Mouse (Mus musculus): Measurements from ENCODE around the gene Larp6. TPM values are rescaled to one million over a fixed set of nuclear protein-coding genes. Genes with fewer than 3 reads are reported as not detected.

Larp6 gene
- polyA plus RNA-seq, 1 experiment from 2014 or later: 21.9 TPM

- Histone ChIP-seq H3K4me3 (no peak overlapping the region), H3K27me3 (replicated peaks) (no peaks in the 10 kb centered on the region), H3K27ac (no peak overlapping the region), H3K36me3 (replicated peaks) (peaks cover under 1% of the 10 kb centered on the region; the same call in 1 of the 2 replicates), H3K9me3 (no peaks in the 10 kb centered on the region), H3K9ac (no peak overlapping the region), H3K4me2 (no peak overlapping the region), H3K4me1 (peaks cover 11% of the 10 kb centered on the region)
- WGBS: 87% methylated on average over 3 of the region's 3 CpGs
- ATAC-seq (replicated peaks): no peak
Measured at GRCm38 (mm10) chr9:60719687-60720086, 6.9 kb downstream of the Larp6 start.

DNA sequence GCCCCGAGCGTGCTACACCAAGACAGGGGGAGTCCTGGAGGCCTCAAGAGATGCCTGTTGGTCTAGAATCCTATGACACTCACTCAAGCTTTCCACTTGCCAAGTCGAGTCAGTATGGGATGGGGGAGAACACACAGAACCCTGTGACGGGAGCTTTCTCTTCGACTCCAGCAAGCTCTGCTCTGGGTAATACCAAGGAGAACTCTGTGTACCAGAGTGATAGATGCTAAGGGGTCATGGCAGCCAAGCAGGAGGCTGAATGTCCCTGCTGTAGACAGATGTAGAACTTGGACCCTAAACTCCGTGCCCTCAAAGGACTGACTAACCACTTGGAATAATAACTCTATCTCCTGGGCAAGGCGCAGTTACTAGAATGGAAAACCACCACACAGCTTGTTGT is 12.2 kb downstream of the Larp6 start:
- WGBS: 90% methylated on average over 7 of the region's 7 CpGs
- no peak overlapping the region for H3K4me2 ChIP-seq
- no peak overlapping the region for H3K27ac ChIP-seq
- no peak overlapping the region for H3K9ac ChIP-seq
- H3K4me1 ChIP-seq: no peaks in the 10 kb centered on the region
- no peak for ATAC-seq (replicated peaks)
- no peak overlapping the region for H3K4me3 ChIP-seq
- peaks cover 13% of the 10 kb centered on the region for H3K36me3 ChIP-seq (replicated peaks)
- no peaks in the 10 kb centered on the region for H3K27me3 ChIP-seq (replicated peaks)
- no peaks in the 10 kb centered on the region for H3K9me3 ChIP-seq

- 0 out of 2 replicates have a peak, but pooled peaks cover 2% of the 10 kb centered on the region for H3K9me3 ChIP-seq
- H3K36me3 ChIP-seq (replicated peaks): peaks cover 12% of the 10 kb centered on the region; the same call in 1 of the 2 replicates
- H3K27ac ChIP-seq: no peak overlapping the region
- H3K4me3 ChIP-seq: no peak overlapping the region
- ATAC-seq (replicated peaks): no peak
- no peak overlapping the region for H3K4me2 ChIP-seq
- no peaks in the 10 kb centered on the region for H3K4me1 ChIP-seq
- WGBS: 97% methylated on average over 2 of the region's 2 CpGs
- H3K9ac ChIP-seq: no peak overlapping the region
- H3K27me3 ChIP-seq (replicated peaks): no peaks in the 10 kb centered on the region
Measured at GRCm38 (mm10) chr9:60734321-60734720, 21.5 kb downstream of the Larp6 start.

DNA sequence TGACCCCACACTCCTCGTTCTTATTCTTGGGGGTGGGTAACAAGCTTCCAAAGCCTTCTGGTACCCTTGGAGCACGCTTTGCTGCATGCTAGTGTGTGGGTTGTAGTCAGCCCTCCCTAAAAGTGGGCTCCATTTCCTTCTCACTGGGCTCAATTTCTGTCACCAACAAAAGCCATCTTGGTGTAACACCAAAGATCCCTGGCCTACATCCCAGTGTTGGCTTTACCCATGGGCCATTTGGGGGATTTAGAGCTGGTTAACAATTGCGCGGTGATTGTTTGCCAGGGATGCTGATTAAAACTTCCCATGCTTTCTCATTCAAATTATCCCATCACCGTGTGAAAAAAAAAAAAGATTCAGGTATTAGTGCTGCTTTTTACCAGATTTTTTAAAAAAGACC is 26.3 kb downstream of the Larp6 start:
- ATAC-seq (replicated peaks): no peak
- H3K4me2 ChIP-seq: no peak overlapping the region
- WGBS: 82% methylated on average over 5 of the region's 5 CpGs
- no peak overlapping the region for H3K4me3 ChIP-seq
- H3K9me3 ChIP-seq: 0 out of 2 replicates have a peak, but pooled peaks cover 2% of the 10 kb centered on the region
- no peaks in the 10 kb centered on the region for H3K4me1 ChIP-seq
- H3K27me3 ChIP-seq (replicated peaks): no peaks in the 10 kb centered on the region
- H3K36me3 ChIP-seq (replicated peaks): peaks cover 12% of the 10 kb centered on the region; the same call in 1 of the 2 replicates
- no peak overlapping the region for H3K27ac ChIP-seq
- H3K9ac ChIP-seq: no peak overlapping the region

- H3K4me1 ChIP-seq: no peaks in the 10 kb centered on the region
- H3K36me3 ChIP-seq (replicated peaks): peaks cover 12% of the 10 kb centered on the region; the same call in 1 of the 2 replicates
- no peak overlapping the region for H3K9ac ChIP-seq
- no peak for ATAC-seq (replicated peaks)
- H3K4me2 ChIP-seq: no peak overlapping the region
- no peaks in the 10 kb centered on the region for H3K27me3 ChIP-seq (replicated peaks)
- no peak overlapping the region for H3K27ac ChIP-seq
- 80% methylated on average over 10 of the region's 10 CpGs for WGBS
- no peak overlapping the region for H3K4me3 ChIP-seq
- H3K9me3 ChIP-seq: 0 out of 2 replicates have a peak, but pooled peaks cover 2% of the 10 kb centered on the region
Measured at GRCm38 (mm10) chr9:60741436-60741835, 28.6 kb downstream of the Larp6 start.

DNA sequence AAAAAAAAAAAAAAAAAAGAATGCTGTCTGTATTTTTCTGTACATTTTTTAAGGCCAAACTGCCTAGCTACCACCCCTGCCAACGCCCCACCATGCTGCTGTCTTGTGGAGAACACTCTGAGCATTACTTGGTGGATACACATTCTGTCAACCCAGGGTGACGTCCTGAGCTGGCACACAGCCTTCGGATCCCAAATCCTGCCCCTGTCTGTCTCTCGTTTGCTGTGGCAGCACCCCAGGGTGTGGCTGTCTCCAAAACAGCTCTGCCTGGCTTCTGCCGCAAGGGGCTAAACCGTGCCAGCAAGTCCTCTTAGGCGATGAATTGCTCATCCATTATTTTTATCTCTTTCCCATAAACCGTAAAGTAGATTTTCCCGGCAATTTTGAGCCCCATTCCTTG is 29.7 kb downstream of the Larp6 start:
- Histone ChIP-seq H3K9me3 (0 out of 2 replicates have a peak, but pooled peaks cover under 1% of the 10 kb centered on the region), H3K4me2 (no peak overlapping the region), H3K4me1 (no peaks in the 10 kb centered on the region), H3K36me3 (replicated peaks) (peaks cover 5% of the 10 kb centered on the region; the same call in 1 of the 2 replicates), H3K9ac (no peak overlapping the region), H3K27me3 (replicated peaks) (no peaks in the 10 kb centered on the region), H3K4me3 (no peak overlapping the region), H3K27ac (no peak overlapping the region)
- ATAC-seq (replicated peaks): no peak
- WGBS: 78% methylated on average over 9 of the region's 9 CpGs

DNA sequence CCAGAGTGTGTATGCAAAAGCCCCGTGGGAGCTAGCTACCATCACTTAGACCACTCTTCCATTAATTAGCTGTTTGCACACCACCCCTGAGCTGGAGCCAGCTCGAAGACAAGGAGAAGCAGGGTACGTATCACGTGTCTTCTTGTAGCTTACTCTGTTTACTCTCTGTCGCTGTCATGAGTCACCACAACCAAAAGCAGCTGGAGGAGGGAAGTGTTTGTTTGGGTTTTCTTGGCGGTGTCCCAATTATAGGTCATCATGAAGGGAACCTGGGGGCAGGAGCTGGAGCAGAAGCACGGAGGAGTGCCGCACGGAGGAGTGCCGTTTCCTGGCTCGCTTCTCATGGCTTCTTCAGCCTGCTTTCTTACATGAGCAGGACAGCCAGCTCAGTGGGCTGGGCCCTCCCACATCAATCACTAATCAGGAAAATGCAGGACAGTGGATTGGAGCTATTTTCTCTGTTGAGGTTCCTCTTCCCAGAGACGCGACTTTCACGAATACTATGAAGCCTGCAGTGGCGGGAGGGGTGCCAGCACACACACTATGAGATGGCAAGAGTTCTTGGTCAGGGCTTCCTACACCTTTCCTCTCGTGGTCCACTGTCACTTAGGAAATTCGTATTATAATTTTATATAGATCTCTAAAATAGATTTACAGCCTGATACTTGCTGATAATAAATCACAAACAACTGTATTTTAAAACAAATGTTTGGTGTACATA is 30.6 kb downstream of the Larp6 start:
- Histone ChIP-seq H3K9ac (no peak overlapping the region), H3K4me2 (no peak overlapping the region), H3K9me3 (no peaks in the 10 kb centered on the region), H3K27ac (no peak overlapping the region), H3K27me3 (replicated peaks) (no peaks in the 10 kb centered on the region), H3K4me3 (no peak overlapping the region), H3K36me3 (replicated peaks) (no peaks in the 10 kb centered on the region), H3K4me1 (no peaks in the 10 kb centered on the region)
- ATAC-seq (replicated peaks): no peak
- WGBS: 76% methylated on average over 17 of the region's 17 CpGs

- no peaks in the 10 kb centered on the region for H3K4me1 ChIP-seq
- H3K36me3 ChIP-seq (replicated peaks): no peaks in the 10 kb centered on the region
- no peaks in the 10 kb centered on the region for H3K27me3 ChIP-seq (replicated peaks)
- H3K9me3 ChIP-seq: no peaks in the 10 kb centered on the region
- H3K4me2 ChIP-seq: no peak overlapping the region
- H3K9ac ChIP-seq: no peak overlapping the region
- no peak overlapping the region for H3K27ac ChIP-seq
- H3K4me3 ChIP-seq: no peak overlapping the region
- no peak for ATAC-seq (replicated peaks)
- WGBS: 46% methylated on average over 18 of the region's 18 CpGs
Measured at GRCm38 (mm10) chr9:60744171-60744969, 31.6 kb downstream of the Larp6 start.

GRCm38 (mm10) chr9:60744971-60745370 is 32.2 kb downstream of the Larp6 start:
- Histone ChIP-seq H3K27me3 (replicated peaks) (no peaks in the 10 kb centered on the region), H3K36me3 (replicated peaks) (no peaks in the 10 kb centered on the region)
- WGBS: 58% methylated on average over 4 of the region's 4 CpGs

DNA sequence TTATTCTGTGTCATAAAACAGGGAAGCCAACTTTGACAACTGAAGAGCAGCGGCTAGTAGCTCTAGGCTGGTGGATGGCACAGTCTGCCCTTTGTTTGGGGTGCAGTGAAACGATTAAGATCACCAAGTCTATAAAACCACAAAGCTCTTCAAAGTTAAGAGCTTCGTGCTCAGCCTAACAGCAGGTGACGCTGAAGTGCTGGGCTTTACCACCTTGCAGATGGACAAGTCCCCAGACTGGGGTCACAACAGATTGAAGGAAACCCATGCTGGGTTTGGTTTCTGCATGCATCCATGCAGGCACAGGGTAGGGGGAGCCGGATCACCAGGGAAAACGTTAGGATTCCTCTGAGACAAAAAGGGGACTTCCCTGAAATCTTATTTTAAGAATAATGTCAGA is 33.8 kb downstream of the Larp6 start:
- no peaks in the 10 kb centered on the region for H3K9me3 ChIP-seq
- no peak overlapping the region for H3K4me3 ChIP-seq
- no peak overlapping the region for H3K9ac ChIP-seq
- no peaks in the 10 kb centered on the region for H3K27me3 ChIP-seq (replicated peaks)
- no peak for ATAC-seq (replicated peaks)
- no peaks in the 10 kb centered on the region for H3K36me3 ChIP-seq (replicated peaks)
- no peak overlapping the region for H3K4me2 ChIP-seq
- no peaks in the 10 kb centered on the region for H3K4me1 ChIP-seq
- H3K27ac ChIP-seq: no peak overlapping the region
- 56% methylated on average over 6 of the region's 6 CpGs for WGBS

More at GRCm38 (mm10) chr9:60744971-60745370, 32.2 kb downstream of the Larp6 start:
- Histone ChIP-seq H3K4me2 (no peak overlapping the region), H3K9ac (no peak overlapping the region), H3K27ac (no peak overlapping the region), H3K4me3 (no peak overlapping the region), H3K4me1 (no peaks in the 10 kb centered on the region), H3K9me3 (no peaks in the 10 kb centered on the region)
- no peak for ATAC-seq (replicated peaks)

- H3K36me3 ChIP-seq (replicated peaks): no peaks in the 10 kb centered on the region
- H3K9me3 ChIP-seq: no peaks in the 10 kb centered on the region
- no peak overlapping the region for H3K9ac ChIP-seq
- no peak overlapping the region for H3K4me3 ChIP-seq
- no peak overlapping the region for H3K4me2 ChIP-seq
- no peaks in the 10 kb centered on the region for H3K27me3 ChIP-seq (replicated peaks)
- 90% methylated on average over 5 of the region's 5 CpGs for WGBS
- no peak for ATAC-seq (replicated peaks)
- no peak overlapping the region for H3K27ac ChIP-seq
- no peaks in the 10 kb centered on the region for H3K4me1 ChIP-seq
Measured at GRCm38 (mm10) chr9:60747672-60748071, 34.9 kb downstream of the Larp6 start.

- Histone ChIP-seq H3K36me3 (replicated peaks) (no peaks in the 10 kb centered on the region), H3K4me1 (no peaks in the 10 kb centered on the region), H3K27me3 (replicated peaks) (no peaks in the 10 kb centered on the region), H3K27ac (no peak overlapping the region), H3K4me2 (no peak overlapping the region), H3K4me3 (no peak overlapping the region), H3K9ac (no peak overlapping the region), H3K9me3 (no peaks in the 10 kb centered on the region)
- ATAC-seq (replicated peaks): no peak
- WGBS: 71% methylated on average over 2 of the region's 2 CpGs
Measured at GRCm38 (mm10) chr9:60748191-60748590, 35.4 kb downstream of the Larp6 start.

All from midbrain, embryonic 15.5 days (tissue).